Mouse (Mus musculus) intestine, embryonic 16.5 days (tissue): Measurements from ENCODE around the gene Olfr70. TPM values are rescaled to one million over a fixed set of nuclear protein-coding genes. Genes with fewer than 3 reads are reported as not detected.

Source experiments
- ATAC-seq: fragments of 200-750 bp; cut with Nextera tagmentation; 2 replicates; pipeline ENCODE4 v1.8.0; 2017; ENCODE audit warnings: moderate TSS enrichment, moderate library complexity
- H3K27ac ChIP-seq: fragments of 300-500 bp; sonication (generic); 2 replicates; pipeline ENCODE4 v1.5.1; 2014; ENCODE audit warnings: mild to moderate bottlenecking, low read length
- H3K27me3 ChIP-seq: fragments of 300-500 bp; sonication (generic); replicated peaks from 2 replicates; pipeline ENCODE4 v1.6.1; 2014; ENCODE audit warnings: low read length, control low read depth, mixed read lengths; ENCODE audit not compliant: control insufficient read depth, insufficient read depth
- H3K36me3 ChIP-seq: fragments of 300-500 bp; sonication (generic); 2 replicates; pipeline ENCODE4 v1.6.1; 2014; ENCODE audit warnings: low read length, control low read depth; ENCODE audit not compliant: control insufficient read depth, insufficient read depth
- H3K4me1 ChIP-seq: fragments of 300-500 bp; sonication (generic); 2 replicates; pipeline ENCODE4 v1.6.1; 2014; ENCODE audit warnings: low read length, control low read depth, mixed read lengths; ENCODE audit not compliant: control insufficient read depth, insufficient read depth
- H3K4me2 ChIP-seq: fragments of 300-500 bp; sonication (generic); 2 replicates; pipeline ENCODE4 v1.6.1; 2014; ENCODE audit warnings: low read depth, low read length, control low read depth
- H3K4me3 ChIP-seq: fragments of 300-500 bp; sonication (generic); 2 replicates; pipeline ENCODE4 v1.5.1; 2014; ENCODE audit warnings: mild to moderate bottlenecking, low read length
- H3K9ac ChIP-seq: fragments of 300-500 bp; sonication (generic); 2 replicates; pipeline ENCODE4 v1.6.1; 2014; ENCODE audit warnings: low read depth, low read length
- H3K9me3 ChIP-seq: fragments of 300-500 bp; sonication (generic); 2 replicates; pipeline ENCODE4 v1.6.1; 2016; ENCODE audit warnings: low read length, control low read depth; ENCODE audit not compliant: control insufficient read depth
- WGBS: fragments of 180-500 bp; shearing (Covaris S2); extraction: QIAGEN DNeasy Blood & Tissue Kit; methylation state at CpG from one replicate; pipeline ENCODE4 v1.1.7; 2014; 5-methylcytosine and 5-hydroxymethylcytosine counted together
- polyA plus RNA-seq: library from polyadenylated mRNA; unstranded; fragments of >200 nt; fragmentation: Nextera tagmentation; extraction: Ambion mirVana; gene quantifications from 2 replicates; pipeline ENCODE4 v1.2.1, GENCODE M21; 2015

Olfr70 gene
- not detected in 2 replicates for polyA plus RNA-seq

DNA sequence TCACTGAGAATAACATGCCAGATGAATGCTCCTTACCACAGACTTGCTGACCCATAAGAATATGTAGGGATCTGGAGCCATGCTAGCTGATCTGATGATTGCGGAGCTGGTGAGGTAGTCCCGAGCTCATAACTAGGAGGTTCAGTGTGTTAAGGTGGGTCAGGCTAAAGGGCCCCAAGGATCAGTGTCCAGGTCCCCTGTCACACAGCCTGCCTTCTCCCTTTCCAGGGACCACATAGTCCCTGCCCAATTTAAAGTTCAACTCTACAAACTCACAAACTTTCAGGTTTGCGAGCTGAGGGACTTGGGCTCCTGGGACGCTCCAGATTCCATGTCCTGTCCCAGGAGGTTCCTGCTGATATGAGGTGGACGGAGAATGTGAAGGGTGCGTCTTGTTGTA, at the start of gene Olfr70:
TSS of gene Olfr70 (minus strand) at position 101 of the 400 bp plus-strand sequence.
- no peak within 1 kb of the TSS for H3K9ac ChIP-seq
- ATAC-seq: no peak
- 78% methylated on average over 6 of the region's 6 CpGs for WGBS
- H3K4me1 ChIP-seq: 0 out of 2 replicates have a peak, but pooled peaks cover under 1% of the 10 kb centered on the region
- H3K36me3 ChIP-seq: no peaks in the 10 kb centered on the region
- H3K9me3 ChIP-seq: no peaks in the 10 kb centered on the region
- H3K27ac ChIP-seq: no peak within 1 kb of the TSS
- no peak within 1 kb of the TSS for H3K4me3 ChIP-seq
- H3K4me2 ChIP-seq: no peak within 1 kb of the TSS
- no peaks in the 10 kb centered on the region for H3K27me3 ChIP-seq

DNA sequence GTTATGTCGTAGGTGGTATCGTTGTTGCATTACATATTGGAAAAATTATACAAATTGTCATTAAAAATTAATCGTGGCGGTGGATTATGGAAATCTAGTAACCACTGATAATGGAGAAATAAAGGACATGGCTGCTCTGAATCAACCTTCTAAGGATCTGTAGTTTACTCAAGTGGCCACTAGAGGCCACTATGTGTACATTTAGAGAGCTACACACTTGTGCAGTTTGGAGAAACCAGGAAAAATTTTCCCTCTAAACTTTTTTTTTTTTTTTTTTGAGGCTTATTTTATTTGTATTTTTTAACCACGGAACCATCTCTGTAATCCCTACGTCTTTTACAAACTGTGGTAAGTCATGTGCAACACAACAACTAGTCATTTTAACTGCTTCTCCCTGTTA, 44.6 kb upstream of the Olfr70 start:
- no peak overlapping the region for H3K9ac ChIP-seq
- no peaks in the 10 kb centered on the region for H3K9me3 ChIP-seq
- H3K4me2 ChIP-seq: no peak overlapping the region
- 13% methylated on average over 6 of the region's 6 CpGs for WGBS
- no peaks in the 10 kb centered on the region for H3K36me3 ChIP-seq
- ATAC-seq: peak; percentile 31; the same call in 1 of the 2 replicates
- H3K4me3 ChIP-seq: no peak overlapping the region
- no peaks in the 10 kb centered on the region for H3K27me3 ChIP-seq
- no peaks in the 10 kb centered on the region for H3K4me1 ChIP-seq
- no peak overlapping the region for H3K27ac ChIP-seq

DNA sequence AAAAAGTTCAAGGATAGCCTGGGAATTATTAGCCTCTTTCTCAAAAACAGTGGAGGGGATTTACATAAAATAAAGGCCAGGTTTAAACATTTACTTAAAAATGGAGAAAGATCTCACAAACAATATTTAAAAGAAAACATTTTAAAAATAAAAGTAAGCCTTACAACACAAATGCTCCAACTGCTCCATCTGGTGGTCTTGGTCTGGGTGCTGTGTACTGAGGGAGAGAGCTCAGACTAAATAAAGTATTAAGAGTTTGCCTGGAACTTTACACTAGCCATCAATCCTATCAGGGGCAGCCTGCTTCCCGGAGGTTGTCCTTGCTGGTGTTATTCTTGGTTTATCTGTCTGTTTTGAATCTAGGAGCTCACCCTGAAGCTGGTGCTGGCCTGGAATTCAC, 42.5 kb upstream of the Olfr70 start:
- H3K9ac ChIP-seq: no peak overlapping the region
- H3K4me3 ChIP-seq: no peak overlapping the region
- no peak overlapping the region for H3K27ac ChIP-seq
- no peak overlapping the region for H3K4me2 ChIP-seq
- ATAC-seq: no peak
- WGBS: 24% methylated on average over 1 of the region's 1 CpGs
- no peaks in the 10 kb centered on the region for H3K36me3 ChIP-seq
- H3K4me1 ChIP-seq: no peaks in the 10 kb centered on the region
- H3K9me3 ChIP-seq: no peaks in the 10 kb centered on the region
- H3K27me3 ChIP-seq: no peaks in the 10 kb centered on the region

GRCm38 (mm10) chr4:43742637-43743036, 42.0 kb upstream of the Olfr70 start:
- H3K9ac ChIP-seq: no peak overlapping the region
- H3K4me2 ChIP-seq: no peak overlapping the region
- no peak overlapping the region for H3K27ac ChIP-seq
- no peaks in the 10 kb centered on the region for H3K36me3 ChIP-seq
- WGBS: 43% methylated on average over 4 of the region's 4 CpGs
- H3K4me3 ChIP-seq: no peak overlapping the region
- H3K4me1 ChIP-seq: no peaks in the 10 kb centered on the region
- no peaks in the 10 kb centered on the region for H3K27me3 ChIP-seq
- ATAC-seq: no peak
- H3K9me3 ChIP-seq: no peaks in the 10 kb centered on the region

DNA sequence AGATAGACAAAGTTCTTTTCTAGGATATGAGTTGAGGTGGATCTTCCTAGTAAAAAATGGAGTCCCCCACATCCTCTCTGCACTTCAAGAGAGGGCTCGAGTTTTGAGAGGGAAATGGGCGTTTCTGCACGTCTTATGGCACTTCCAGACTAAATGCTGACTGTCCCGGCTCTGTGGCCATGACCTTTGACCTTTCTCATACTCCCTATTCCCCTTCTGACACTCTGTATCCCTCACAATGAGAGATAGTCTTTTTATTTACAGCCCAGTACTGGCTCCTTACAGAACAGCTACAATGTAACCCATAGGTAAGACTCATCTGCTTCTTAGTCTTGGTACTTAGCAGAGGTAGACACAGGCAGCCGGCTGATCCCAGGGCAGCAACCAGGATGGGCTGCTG, 40.9 kb upstream of the Olfr70 start:
- Histone ChIP-seq H3K4me2 (no peak overlapping the region), H3K4me1 (no peaks in the 10 kb centered on the region), H3K36me3 (no peaks in the 10 kb centered on the region), H3K27me3 (no peaks in the 10 kb centered on the region), H3K27ac (no peak overlapping the region), H3K9ac (no peak overlapping the region), H3K9me3 (no peaks in the 10 kb centered on the region), H3K4me3 (no peak overlapping the region)
- ATAC-seq: no peak
- 55% methylated on average over 5 of the region's 5 CpGs for WGBS

DNA sequence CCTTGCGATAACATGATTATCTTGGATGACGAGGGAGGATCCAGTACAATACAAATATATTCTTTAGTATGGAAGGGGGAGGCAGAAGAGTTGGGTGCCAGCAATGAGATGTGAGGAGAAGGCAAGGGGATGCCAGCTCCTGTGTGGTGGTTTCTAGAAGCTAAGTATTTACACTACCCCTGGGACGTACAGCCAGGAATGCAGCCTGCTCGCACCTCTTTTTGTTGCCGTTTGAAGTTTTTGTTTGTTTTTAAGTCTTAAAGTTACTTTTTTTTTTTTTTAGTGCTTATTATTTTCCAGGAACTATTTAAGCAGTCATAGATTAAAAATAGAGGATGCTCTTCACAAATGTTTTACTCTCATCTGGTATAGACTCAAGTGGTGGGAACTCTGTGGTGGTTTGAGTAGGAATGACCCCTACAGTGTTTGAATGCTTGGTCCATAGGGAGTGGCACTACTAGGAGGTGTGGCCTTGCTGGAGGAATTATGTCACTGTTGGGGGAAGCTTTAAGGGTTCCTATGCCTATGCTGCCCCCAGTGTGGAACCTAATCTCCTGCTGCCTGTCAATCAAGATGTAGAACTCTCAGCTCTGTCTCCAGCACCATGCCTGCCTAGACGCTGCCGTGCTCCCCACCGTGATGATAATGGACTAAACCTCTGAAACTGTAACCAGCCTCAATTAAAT, 38.5 kb upstream of the Olfr70 start:
- Histone ChIP-seq H3K4me1 (no peaks in the 10 kb centered on the region), H3K9ac (no peak overlapping the region), H3K27ac (no peak overlapping the region), H3K4me2 (no peak overlapping the region), H3K36me3 (no peaks in the 10 kb centered on the region), H3K4me3 (no peak overlapping the region), H3K9me3 (no peaks in the 10 kb centered on the region), H3K27me3 (no peaks in the 10 kb centered on the region)
- ATAC-seq: no peak
- 56% methylated on average over 8 of the region's 8 CpGs for WGBS

DNA sequence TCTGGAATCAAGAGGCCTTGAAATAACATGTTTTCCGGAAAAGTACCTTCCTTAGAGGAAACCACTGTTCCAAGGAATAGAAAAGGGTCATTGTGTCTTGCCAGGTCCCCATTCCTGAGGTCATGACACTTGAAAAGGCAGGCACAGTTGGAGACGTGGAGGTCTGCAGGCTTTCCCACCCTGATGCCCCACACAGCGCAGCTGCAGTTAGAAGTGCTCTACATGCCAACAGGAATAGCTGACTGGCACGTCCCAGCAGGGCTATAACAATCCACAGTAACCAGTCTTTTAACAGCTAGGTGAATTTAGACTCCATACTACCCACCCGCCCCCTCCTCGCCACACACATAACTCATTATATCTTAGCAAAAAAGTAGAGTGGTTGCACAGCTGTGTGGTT, 36.5 kb upstream of the Olfr70 start:
- ATAC-seq: no peak
- no peaks in the 10 kb centered on the region for H3K9me3 ChIP-seq
- no peaks in the 10 kb centered on the region for H3K27me3 ChIP-seq
- no peak overlapping the region for H3K9ac ChIP-seq
- no peak overlapping the region for H3K27ac ChIP-seq
- H3K36me3 ChIP-seq: no peaks in the 10 kb centered on the region
- H3K4me1 ChIP-seq: no peaks in the 10 kb centered on the region
- no peak overlapping the region for H3K4me3 ChIP-seq
- 76% methylated on average over 6 of the region's 6 CpGs for WGBS
- H3K4me2 ChIP-seq: no peak overlapping the region

DNA sequence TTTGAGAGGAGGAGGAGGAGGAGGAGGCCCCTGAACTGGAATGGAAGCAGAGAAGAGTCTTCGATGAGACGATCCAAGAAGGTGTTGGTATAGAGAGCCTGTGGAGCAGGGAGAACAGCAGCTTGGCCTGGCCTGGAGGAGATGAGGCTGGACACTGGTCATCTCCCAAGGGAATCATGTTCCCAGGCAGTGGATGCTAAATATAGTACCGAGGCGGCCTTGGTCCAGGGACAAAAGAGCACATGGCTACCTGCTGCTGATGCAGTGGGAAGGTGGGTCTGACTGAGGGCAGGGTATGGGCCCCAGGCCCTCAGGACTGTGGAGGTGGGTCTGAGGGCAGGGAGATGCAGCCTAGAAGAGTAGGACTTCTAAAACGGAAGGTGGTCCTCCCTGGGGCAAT, 32.6 kb upstream of the Olfr70 start:
- WGBS: 77% methylated on average over 5 of the region's 5 CpGs
- H3K4me2 ChIP-seq: no peak overlapping the region

GRCm38 (mm10) chr4:43732171-43732570, 31.6 kb upstream of the Olfr70 start:
- no peaks in the 10 kb centered on the region for H3K27me3 ChIP-seq
- no peak overlapping the region for H3K27ac ChIP-seq
- H3K4me2 ChIP-seq: no peak overlapping the region
- no peak overlapping the region for H3K4me3 ChIP-seq
- H3K9me3 ChIP-seq: no peaks in the 10 kb centered on the region
- no peak for ATAC-seq
- WGBS: 14% methylated on average over 1 of the region's 1 CpGs
- no peaks in the 10 kb centered on the region for H3K36me3 ChIP-seq
- H3K9ac ChIP-seq: no peak overlapping the region
- peaks cover 33% of the 10 kb centered on the region for H3K4me1 ChIP-seq

More for the DNA sequence above, 32.6 kb upstream of the Olfr70 start:
- ATAC-seq: no peak
- Histone ChIP-seq H3K36me3 (no peaks in the 10 kb centered on the region), H3K4me3 (no peak overlapping the region), H3K27ac (no peak overlapping the region), H3K9me3 (no peaks in the 10 kb centered on the region), H3K4me1 (peaks cover 24% of the 10 kb centered on the region), H3K9ac (no peak overlapping the region), H3K27me3 (no peaks in the 10 kb centered on the region)
